In the genomic region with DNA sequence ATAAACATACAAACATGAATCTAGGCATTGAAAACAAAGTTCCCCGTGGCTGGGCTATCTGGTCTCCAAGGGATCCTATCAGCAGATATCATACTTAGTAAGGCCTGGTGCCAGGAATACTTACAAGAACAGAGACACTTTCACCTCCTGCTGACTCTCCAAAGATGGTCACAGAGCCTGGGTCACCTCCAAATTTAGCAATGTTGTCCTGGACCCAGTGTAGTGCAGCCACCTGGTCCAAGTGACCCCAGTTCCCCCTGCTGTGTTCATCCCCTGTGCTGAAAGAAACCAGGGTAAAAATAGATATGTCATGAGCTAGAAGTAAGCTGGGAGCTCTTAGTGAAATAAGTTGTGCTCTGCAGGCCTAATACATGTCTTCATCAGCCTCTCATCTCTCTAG, we compare ENCODE assay signal across 28 mouse cellular contexts. TPM values are rescaled to one million over a fixed set of nuclear protein-coding genes. Genes with fewer than 3 reads are reported as not detected.
DNase-seq lines count a peak whose midpoint lies in the region; ATAC-seq and TF ChIP-seq lines count a peak whose summit lies in the region.
"Had no signal": no experiment of that assay in that cellular context is flagged by ENCODE, and none has a peak within 500 bp of the region (broad histone marks: within the 10 kb centered on the region; RNA-seq: fewer than 3 reads in every experiment).

No protein-coding gene starts in this region.

- H3K27ac ChIP-seq in gastrocnemius, adult 2 months = peak overlapping the region; percentile 80
- peak overlapping the region; percentile 82 for H3K27ac ChIP-seq in heart, embryonic 15.5 days
- H3K27ac ChIP-seq: forebrain, embryonic 12.5 days; kidney, postnatal 0 days; limb, embryonic 12.5 days; liver, embryonic 14.5 days; midbrain, embryonic 12.5 days had no signal

- intact Hi-C loops in gastrocnemius, adult 2 months (cut with DNase I) = loop anchor here (5.0 kb wide), 1 partner anchor 180 kb away; no protein-coding TSS in a partner anchor
- intact Hi-C loops in gastrocnemius, postnatal 14 days (cut with DNase I; ENCODE audit: low total_unique reads) = no loop called here

- 36% methylated on average over 1 of the region's 1 CpGs for WGBS in heart, embryonic 15.5 days

- H3K4me1 ChIP-seq in heart, embryonic 15.5 days (replicated peaks) = peaks cover 21% of the 10 kb centered on the region
- H3K4me1 ChIP-seq: forebrain, embryonic 12.5 days; limb, embryonic 12.5 days; midbrain, embryonic 12.5 days had no signal

- H3K4me3 ChIP-seq in gastrocnemius, adult 2 months = peak overlapping the region; percentile 25
- H3K4me3 ChIP-seq in heart, embryonic 15.5 days = no peak overlapping the region
- H3K4me3 ChIP-seq: forebrain, embryonic 12.5 days; limb, embryonic 12.5 days; midbrain, embryonic 12.5 days had no signal

- peak; percentile 66 for DNase-seq in gastrocnemius, adult 2 months
- DNase-seq in gastrocnemius, postnatal 14 days = no peak
- DNase-seq in heart, adult 8-10 months (ENCODE audit: low spot score) = peak; percentile 75
- DNase-seq in heart, postnatal 4 days = peak; percentile 63
- DNase-seq in layer of hippocampus, postnatal 10 days (ENCODE audit: low spot score in 2 of 2) = no peak
- no peak for DNase-seq in ovary, postnatal 10 days (ENCODE audit: low spot score)
- DNase-seq: adrenal gland, postnatal 14 days; cerebellum, adult 9-11 months; layer of hippocampus, postnatal 36 days; right cerebral cortex, adult 18-20 months; thymus, postnatal 14 days had no signal

- H3K36me3 ChIP-seq in heart, embryonic 15.5 days = no peaks in the 10 kb centered on the region
- H3K36me3 ChIP-seq: forebrain, embryonic 12.5 days; limb, embryonic 12.5 days; midbrain, embryonic 12.5 days had no signal

- TF ChIP-seq CTCF in gastrocnemius, adult 2 months (IDR thresholded peaks at IDR 0.05) = no peak

- H3K27me3 ChIP-seq in heart, embryonic 15.5 days = no peaks in the 10 kb centered on the region
- H3K27me3 ChIP-seq: forebrain, embryonic 12.5 days; limb, embryonic 12.5 days; midbrain, embryonic 12.5 days had no signal

- H3K9me3 ChIP-seq in heart, embryonic 15.5 days (replicated peaks) = no peaks in the 10 kb centered on the region
- H3K9me3 ChIP-seq: forebrain, embryonic 12.5 days; limb, embryonic 12.5 days; midbrain, embryonic 12.5 days had no signal

- no peak overlapping the region for H3K4me2 ChIP-seq in heart, embryonic 15.5 days
- H3K4me2 ChIP-seq: forebrain, embryonic 12.5 days; limb, embryonic 12.5 days; midbrain, embryonic 12.5 days had no signal

- ATAC-seq in heart, embryonic 15.5 days (replicated peaks; ENCODE audit: insufficient number of reproducible peaks, insufficient read depth, low FRiP score, low read depth) = peak; percentile 92
- ATAC-seq: CD4-positive, CD25-positive, alpha-beta regulatory T cell, adult 4 months; hindbrain, embryonic 16.5 days; Patski had no signal

- H3K9ac ChIP-seq in heart, embryonic 15.5 days = no peak overlapping the region
- H3K9ac ChIP-seq: forebrain, embryonic 12.5 days; limb, embryonic 12.5 days; liver, embryonic 14.5 days; midbrain, embryonic 12.5 days had no signal

RNA-seq across cellular contexts. Expression of a gene that starts 12.0 kb away (rescaled TPM):
- 1 to 10 TPM in 1 of 2 experiments, under 1 TPM in 1; 0.43 to 1.1 TPM for total RNA-seq in gastrocnemius, adult 2 months (2021)
- under 1 TPM; 0.10 to 0.18 TPM for total RNA-seq in gastrocnemius, postnatal 14 days (2021)
- 1 to 10 TPM in 1 of 4 experiments, under 1 TPM in 3; 0.49 to 1.3 (median 0.81) TPM for total RNA-seq in heart, adult 8-10 months (2022)
- 0.18 and 0.43 TPM in 2 replicates for polyA plus RNA-seq in heart, embryonic 15.5 days (2015; fragmentation: Nextera tagmentation; extraction: Ambion mirVana)
- 1 to 10 TPM; 1.1 to 1.2 TPM for total RNA-seq in heart, postnatal 4 days (2021)
- not detected for total RNA-seq in layer of hippocampus, postnatal 10 days (2021)
- total RNA-seq: ES-E14; hematopoietic stem cell, adult 5-6 weeks; layer of hippocampus, postnatal 36 days; monocyte, adult 5-6 weeks had no signal
- polyA plus RNA-seq: brain, embryonic 14.5 days; CD4-positive, CD25-positive, alpha-beta regulatory T cell, adult 4 months; cortical plate, adult 2 months; embryonic facial prominence, embryonic 11.5 days; forebrain, embryonic 12.5 days; hindbrain, embryonic 16.5 days; limb, embryonic 12.5 days; midbrain, embryonic 12.5 days; neural tube, embryonic 11.5 days; Patski; testis, adult 2 months had no signal

RNA-seq across cellular contexts. Expression of a gene that starts 19.7 kb away (rescaled TPM):
- total RNA-seq in gastrocnemius, adult 2 months (2021) = 100 to 1,000 TPM in 1 of 2 experiments, 10 to 100 TPM in 1; 50.8 to 119 TPM
- 1 to 10 TPM; 3.3 to 5.0 TPM for total RNA-seq in gastrocnemius, postnatal 14 days (2021)
- 100 to 1,000 TPM; 274 to 413 (median 315) TPM for total RNA-seq in heart, adult 8-10 months (2022)
- polyA plus RNA-seq in heart, embryonic 15.5 days (2015; fragmentation: Nextera tagmentation; extraction: Ambion mirVana) = 1.8 and 4.0 TPM in 2 replicates
- total RNA-seq in heart, postnatal 4 days (2021) = 1 to 10 TPM; 3.7 to 8.5 TPM
- not detected for total RNA-seq in layer of hippocampus, postnatal 10 days (2021)
- total RNA-seq: ES-E14; hematopoietic stem cell, adult 5-6 weeks; monocyte, adult 5-6 weeks had no signal
- polyA plus RNA-seq: brain, embryonic 14.5 days; CD4-positive, CD25-positive, alpha-beta regulatory T cell, adult 4 months; Patski had no signal

Comparison
In these comparisons a context has a peak if more than half of its experiments do, and no peak if none do; other contexts are left out.
1. DNase-seq: peak in gastrocnemius, adult 2 months (single experiment), heart, adult 8-10 months (single experiment) and heart, postnatal 4 days (single experiment); none in gastrocnemius, postnatal 14 days (single experiment), layer of hippocampus, postnatal 10 days (0 of 2) and ovary, postnatal 10 days (single experiment).
2. RNA of a gene that starts 19.7 kb away (total RNA-seq): 274 to 413 TPM in heart, adult 8-10 months and 50.8 to 119 TPM in gastrocnemius, adult 2 months; 3.7 to 8.5 TPM in heart, postnatal 4 days, 3.3 to 5.0 TPM in gastrocnemius, postnatal 14 days and not detected in layer of hippocampus, postnatal 10 days; every median in the first group is over 4 times any median in the second.